Mouse (Mus musculus) lung, postnatal 25 days (tissue): Measurements from ENCODE around the gene P4htm.

Experiments used
- DNase-seq: peaks from one replicate; pipeline ENCODE4 v3.0.0; 2022; ENCODE audit warnings: low spot score

P4htm gene

DNA sequence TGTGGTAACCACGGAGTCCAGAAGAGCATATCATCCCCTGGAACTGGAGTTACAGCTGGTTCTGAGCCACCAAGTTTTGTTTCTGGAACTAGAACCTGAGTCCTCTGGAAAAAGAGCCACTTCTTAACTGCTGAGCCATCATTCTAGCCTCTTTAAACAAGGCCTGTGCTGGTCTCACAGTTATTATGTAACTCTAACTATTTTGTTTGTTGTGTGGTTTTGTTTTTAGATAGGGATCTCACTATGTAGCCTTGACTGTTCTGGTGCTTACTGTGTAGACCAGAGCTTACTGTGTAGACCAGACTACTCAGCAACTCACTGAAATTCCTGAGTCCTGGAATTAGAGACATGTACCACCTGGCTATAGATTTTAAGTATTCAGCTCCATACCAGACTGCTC is 50.6 kb downstream of the P4htm start:
- no peak for DNase-seq

DNA sequence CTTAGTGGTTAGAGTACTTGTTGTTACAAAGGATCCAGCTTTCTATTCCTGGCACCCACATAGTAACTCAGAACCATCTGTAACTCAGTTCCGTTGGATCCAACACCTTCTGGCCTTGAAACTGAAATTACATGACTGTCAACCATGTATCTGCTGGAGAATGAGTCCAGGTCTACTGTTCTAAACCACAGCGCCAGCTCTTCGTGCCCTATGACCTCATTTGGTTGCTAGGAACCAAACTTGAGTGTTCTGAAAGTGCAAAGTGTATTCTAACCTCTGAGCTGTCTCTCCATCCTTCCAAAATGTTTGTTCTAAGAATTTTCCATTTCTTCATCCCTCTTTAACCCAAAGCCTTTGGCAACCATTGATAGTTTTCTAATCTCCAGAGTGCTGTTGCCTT is 51.5 kb downstream of the P4htm start:
- DNase-seq: no peak

DNA sequence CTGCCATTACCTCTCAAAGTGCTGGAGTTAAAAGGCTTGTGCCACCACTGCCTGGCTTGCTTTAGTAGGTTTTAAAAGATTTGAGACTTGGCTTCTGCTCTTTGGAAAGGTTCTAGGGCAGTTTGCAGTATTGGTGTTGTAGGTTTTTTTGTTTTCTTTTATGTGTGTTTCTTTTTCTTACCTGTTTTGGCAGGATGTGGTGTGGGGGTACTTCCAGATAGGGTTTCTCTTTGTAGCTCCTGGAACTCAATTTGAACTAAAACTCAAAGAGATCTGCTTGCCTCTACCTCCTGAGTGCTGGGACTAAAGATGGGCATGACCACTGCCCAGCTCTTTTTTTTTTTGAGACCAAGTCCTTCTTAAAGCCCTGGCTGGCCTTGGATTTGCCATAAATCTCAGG is 56.6 kb downstream of the P4htm start:
- no peak for DNase-seq

DNA sequence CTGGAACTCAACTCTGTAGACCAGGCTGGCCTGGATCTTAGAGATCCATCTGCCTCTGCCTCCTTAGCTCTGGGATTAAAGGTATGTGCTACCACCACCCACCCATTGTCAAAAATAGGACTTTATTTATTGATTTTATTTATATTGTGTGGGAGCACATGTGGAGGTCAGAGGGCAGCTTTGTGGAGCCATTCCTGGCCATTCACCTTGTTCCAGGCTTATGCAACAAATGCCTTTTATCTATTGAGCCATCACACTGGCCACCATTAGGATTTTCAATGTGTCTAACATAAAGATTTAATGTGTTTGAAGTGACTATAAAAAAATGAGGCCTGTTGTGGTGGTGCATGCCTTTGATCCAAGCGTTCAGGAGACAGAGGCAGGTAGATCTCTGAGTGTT is 66.0 kb downstream of the P4htm start:
- DNase-seq: no peak

DNA sequence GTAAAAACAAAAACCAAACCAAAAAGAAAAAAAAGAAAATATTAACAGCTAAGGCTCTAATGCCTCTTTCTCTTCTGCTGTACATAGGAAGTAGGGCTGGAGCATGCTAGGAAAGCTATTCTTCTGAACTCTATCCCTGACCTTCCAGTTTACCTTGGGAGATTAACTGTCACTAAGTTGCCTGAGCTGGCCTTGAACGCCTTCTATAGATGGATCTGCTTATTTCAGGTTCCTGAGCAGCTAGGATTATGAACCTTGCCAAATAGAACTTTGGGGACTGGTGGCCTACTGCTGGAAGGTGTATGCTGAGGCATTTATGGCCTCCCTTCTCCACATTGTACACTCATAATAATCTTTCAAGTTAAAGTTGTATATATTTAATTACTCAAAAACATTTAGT is 66.5 kb downstream of the P4htm start:
- DNase-seq: no peak
